Mouse (Mus musculus) MEL (cell line): ENCODE data around the gene Afg3l1. TPM values are rescaled to one million over a fixed set of nuclear protein-coding genes. Genes with fewer than 3 reads are reported as not detected.

ENCODE experiments used
- DNase-seq: peaks from one replicate; pipeline ENCODE4 v3.0.0; 2011; ENCODE audit warnings: low read depth, low spot score
- H3K27ac ChIP-seq: 2 replicates; pipeline ENCODE4 v1.5.1; 2012; ENCODE audit warnings: low read depth, mild to moderate bottlenecking, control low read depth, low read length, moderate library complexity; ENCODE audit not compliant: control insufficient read depth
- H3K27me3 ChIP-seq, 2 experiments: fragments of 150-350 bp in 1 of 2; sonication (generic) in 1 of 2; 2 replicates each; pipeline ENCODE4 v1.6.1; 2012; ENCODE audit warnings: low read length in 2 of 2, mild to moderate bottlenecking in 2 of 2, improper control_type of control experiment in 1 of 2, moderate library complexity in 1 of 2; ENCODE audit not compliant: insufficient read depth in 2 of 2, control insufficient read depth in 1 of 2
- H3K36me3 ChIP-seq, 2 experiments: 2 replicates each; pipeline ENCODE4 v1.6.1; 2012 to 2014; ENCODE audit warnings: low read length in 2 of 2, improper control_type of control experiment in 1 of 2, inconsistent platforms in 1 of 2, mild to moderate bottlenecking in 1 of 2; ENCODE audit not compliant: insufficient read depth in 2 of 2, control insufficient read depth in 1 of 2
- H3K4me1 ChIP-seq, 2 experiments: fragments of 150-350 bp in 1 of 2; sonication (generic) in 1 of 2; 2 replicates each; pipeline ENCODE4 v1.6.1; 2012; ENCODE audit warnings: low read length in 2 of 2, improper control_type of control experiment in 1 of 2, mild to moderate bottlenecking in 1 of 2; ENCODE audit not compliant: insufficient read depth in 2 of 2, control insufficient read depth in 1 of 2
- H3K4me3 ChIP-seq, 2 experiments: fragments of 150-350 bp in 1 of 2; sonication (generic) in 1 of 2; 2 replicates each; pipeline ENCODE4 v1.5.1; 2012; ENCODE audit warnings: low read depth in 2 of 2, low read length in 2 of 2, mild to moderate bottlenecking in 2 of 2, moderate library complexity in 2 of 2, control low read depth in 1 of 2, improper control_type of control experiment in 1 of 2; ENCODE audit not compliant: control insufficient read depth in 1 of 2, insufficient read depth in 1 of 2
- H3K79me2 ChIP-seq: 2 replicates; pipeline ENCODE4 v1.6.1; 2012; ENCODE audit warnings: mild to moderate bottlenecking, low read length, moderate library complexity; ENCODE audit not compliant: control insufficient read depth, poor library complexity, insufficient read depth
- H3K9ac ChIP-seq: 2 replicates; pipeline ENCODE4 v1.6.1; 2012; ENCODE audit warnings: low read depth, mild to moderate bottlenecking, control low read depth, low read length, moderate library complexity; ENCODE audit not compliant: control insufficient read depth, poor library complexity, severe bottlenecking
- H3K9me3 ChIP-seq: fragments of 150-350 bp; sonication (generic); replicated peaks from 2 replicates; pipeline ENCODE4 v1.6.1; 2012; ENCODE audit warnings: mild to moderate bottlenecking, low read length, improper control_type of control experiment, moderate library complexity; ENCODE audit not compliant: insufficient read depth
- CTCF ChIP-seq, 3 experiments: IDR thresholded peaks in 2 of 3; conservative IDR thresholded peaks in 1 of 3; 2 replicates each; pipeline ENCODE4 v1.5.1; 2011 to 2012; ENCODE audit warnings: low read length in 3 of 3, low read depth in 2 of 3, mild to moderate bottlenecking in 2 of 3, improper control_type of control experiment in 1 of 3, inconsistent platforms in 1 of 3, mixed read lengths in 1 of 3, moderate library complexity in 1 of 3; ENCODE audit not compliant: control insufficient read depth in 1 of 3, insufficient read depth in 1 of 3, poor library complexity in 1 of 3, severe bottlenecking in 1 of 3
- EP300 ChIP-seq, 2 experiments: IDR thresholded peaks; 2 replicates each; pipeline ENCODE4 v1.6.1; 2011; ENCODE audit warnings: improper control_type of control experiment in 2 of 2, low read length in 2 of 2, low read depth in 1 of 2, mild to moderate bottlenecking in 1 of 2
- HCFC1 ChIP-seq: IDR thresholded peaks from 2 replicates; pipeline ENCODE4 v1.6.1; 2012; ENCODE audit warnings: low read depth, mild to moderate bottlenecking, inconsistent platforms, low read length, improper control_type of control experiment, moderate library complexity
- MAZ ChIP-seq: IDR thresholded peaks from 2 replicates; pipeline ENCODE4 v1.6.1; 2012; ENCODE audit warnings: low read depth, mild to moderate bottlenecking, inconsistent platforms, low read length, improper control_type of control experiment
- MEF2A ChIP-seq: IDR thresholded peaks from 2 replicates; pipeline ENCODE4 v1.6.1; 2014; ENCODE audit warnings: low read depth, mild to moderate bottlenecking, inconsistent platforms, low read length, improper control_type of control experiment; ENCODE audit not compliant: poor library complexity, insufficient replicate concordance, severe bottlenecking; ENCODE audit errors: extremely low read depth
- MXI1 ChIP-seq: IDR thresholded peaks from 2 replicates; pipeline ENCODE4 v1.6.1; 2011; ENCODE audit warnings: mild to moderate bottlenecking, low read depth, low read length, improper control_type of control experiment
- RCOR1 ChIP-seq: IDR thresholded peaks from 2 replicates; pipeline ENCODE4 v1.6.1; 2012; ENCODE audit warnings: low read depth, mild to moderate bottlenecking, inconsistent platforms, low read length, improper control_type of control experiment
- SMC3 ChIP-seq: IDR thresholded peaks from 2 replicates; pipeline ENCODE4 v1.6.1; 2011; ENCODE audit warnings: low read depth, low read length, improper control_type of control experiment
- TBP ChIP-seq: IDR thresholded peaks from 2 replicates; pipeline ENCODE4 v1.8.0; 2011; ENCODE audit warnings: low read depth, low read length, improper control_type of control experiment
- TCF12 ChIP-seq: IDR thresholded peaks from 2 replicates; pipeline ENCODE4 v1.6.1; 2014; ENCODE audit warnings: low read depth, mild to moderate bottlenecking, inconsistent platforms, low read length, improper control_type of control experiment, moderate library complexity
- USF1 ChIP-seq: IDR thresholded peaks from 2 replicates; pipeline ENCODE4 v1.6.1; 2014; ENCODE audit warnings: low read depth, mild to moderate bottlenecking, inconsistent platforms, low read length, improper control_type of control experiment, moderate library complexity
- USF2 ChIP-seq, 2 experiments: IDR thresholded peaks; 2 replicates each; pipeline ENCODE4 v1.6.1; 2011 to 2012; ENCODE audit warnings: improper control_type of control experiment in 2 of 2, low read length in 2 of 2, borderline replicate concordance in 1 of 2, inconsistent platforms in 1 of 2, low read depth in 1 of 2, mild to moderate bottlenecking in 1 of 2; ENCODE audit not compliant: insufficient read depth in 1 of 2
- ZC3H11A ChIP-seq: IDR thresholded peaks from 2 replicates; pipeline ENCODE4 v1.6.1; 2012; ENCODE audit warnings: low read depth, mild to moderate bottlenecking, inconsistent platforms, low read length, improper control_type of control experiment
- ZMIZ1 ChIP-seq: IDR thresholded peaks from 2 replicates; pipeline ENCODE4 v1.6.1; 2012; ENCODE audit warnings: low read depth, mild to moderate bottlenecking, inconsistent platforms, low read length, improper control_type of control experiment, moderate library complexity
- ZNF384 ChIP-seq: IDR thresholded peaks from 2 replicates; pipeline ENCODE4 v1.6.1; 2012; ENCODE audit warnings: low read depth, mild to moderate bottlenecking, inconsistent platforms, low read length, improper control_type of control experiment
- polyA plus RNA-seq, 2 experiments: library from polyadenylated mRNA; stranded (reverse) in 1 of 2; unstranded in 1 of 2; fragments of >175 nt in 1 of 2; fragments of >200 nt in 1 of 2; gene quantifications; 2 replicates each; pipeline versions ENCODE4 v1.2.1 to v1.2.4; 2012; ENCODE audit warnings: low replicate concordance in 2 of 2, low read depth in 1 of 2; ENCODE audit not compliant: insufficient read length in 2 of 2, insufficient read depth in 1 of 2, missing spikeins in 1 of 2
- total RNA-seq: library from RNA; depleted of rRNA; stranded (reverse); fragments of 300-350 nt; gene quantifications from 2 replicates; pipeline ENCODE4 v1.2.3, GENCODE M21; 2012

Afg3l1 gene
- total and polyA plus RNA-seq, 3 experiments = 27.5 to 68.4 TPM; not detected in 1

DNA sequence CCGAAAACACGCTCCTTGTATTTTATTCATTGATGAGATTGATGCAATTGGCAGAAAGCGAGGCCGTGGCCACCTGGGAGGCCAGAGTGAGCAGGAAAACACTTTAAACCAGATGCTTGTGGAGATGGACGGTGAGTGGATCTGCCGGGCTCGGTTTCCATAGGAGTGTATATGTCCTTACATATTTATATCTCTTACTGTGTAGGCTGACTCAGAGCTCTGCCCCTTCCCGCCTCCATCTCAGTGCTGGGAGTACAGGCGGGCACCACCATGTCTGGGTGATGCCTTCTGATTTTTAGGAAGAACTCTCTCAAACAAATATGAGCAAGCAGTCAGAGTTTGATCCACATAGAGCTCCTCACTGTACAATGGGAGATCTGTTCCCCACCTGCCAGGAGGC is 15.2 kb downstream of the Afg3l1 start:
- Histone ChIP-seq H3K4me3 (no peak overlapping the region), H3K9me3 (no peaks in the 10 kb centered on the region), H3K9ac (no peak overlapping the region), H3K36me3 (peaks cover 0 to 31% of the 10 kb centered on the region in 2 experiments; a peak in 2 of 4 replicates), H3K4me1 (no peaks in the 10 kb centered on the region), H3K27me3 (no peaks in the 10 kb centered on the region), H3K27ac (no peak overlapping the region), H3K79me2 (no peaks in the 10 kb centered on the region)
- no peak for DNase-seq
- TF ChIP-seq USF2 (IDR thresholded peaks at IDR 0.05; ENCODE audit: borderline replicate concordance in 1 of 2, insufficient read depth in 1 of 2, low read depth in 1 of 2, low read length in 2 of 2) (no peak), USF1 (no peak)

GRCm38 (mm10) chr8:123497699-123498098 is 20.0 kb downstream of the Afg3l1 start:
- Histone ChIP-seq H3K27me3 (no peaks in the 10 kb centered on the region), H3K4me3 (no peak overlapping the region), H3K9me3 (no peaks in the 10 kb centered on the region), H3K36me3 (peaks cover 0 to 25% of the 10 kb centered on the region in 2 experiments; a peak in 2 of 4 replicates), H3K27ac (no peak overlapping the region), H3K79me2 (no peaks in the 10 kb centered on the region), H3K4me1 (no peaks in the 10 kb centered on the region), H3K9ac (no peak overlapping the region)
- no peak for DNase-seq
- TF ChIP-seq CTCF (IDR thresholded peaks at IDR 0.05 in 2 of 3, conservative IDR thresholded peaks at IDR 0.05 in 1 of 3; ENCODE audit: control insufficient read depth in 1 of 3, insufficient read depth in 1 of 3, low read depth in 2 of 3, low read length in 3 of 3, poor library complexity in 1 of 3, severe bottlenecking in 1 of 3) = peak; percentile 6 to 32 (median 8); a peak in 2 of 6 replicates
- no peak for TF ChIP-seq MXI1
- TF ChIP-seq SMC3 = peak; percentile 11; the same call in 1 of the 2 replicates
- TF ChIP-seq RCOR1 = no peak

DNA sequence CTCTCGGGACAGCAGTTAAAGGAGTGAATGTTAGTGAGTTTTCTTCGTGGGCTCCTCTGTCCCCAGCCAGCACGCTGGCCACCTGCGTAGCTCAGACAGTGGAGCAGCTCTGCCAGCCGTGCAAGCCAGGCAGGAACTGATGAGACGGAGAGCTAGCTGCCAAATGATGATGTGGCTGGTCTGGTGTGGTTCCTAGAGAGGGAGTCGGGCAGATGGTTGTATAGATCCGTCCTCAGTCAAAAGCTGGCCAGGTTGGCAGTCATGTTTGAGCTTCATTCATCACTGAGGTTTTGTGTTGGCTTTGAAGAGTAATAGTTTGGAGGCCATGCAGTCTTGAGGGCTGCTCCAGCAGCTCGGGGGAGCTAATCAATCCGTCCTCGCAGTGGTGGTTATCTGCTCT is 21.3 kb downstream of the Afg3l1 start:
- TF ChIP-seq EP300 (IDR thresholded peaks at IDR 0.05; ENCODE audit: low read depth in 1 of 2, low read length in 2 of 2) = no peak
- no peak for TF ChIP-seq MAZ
- TF ChIP-seq ZNF384 = no peak
- no peak for TF ChIP-seq HCFC1
- no peak for TF ChIP-seq CTCF (IDR thresholded peaks at IDR 0.05 in 2 of 3, conservative IDR thresholded peaks at IDR 0.05 in 1 of 3; ENCODE audit: control insufficient read depth in 1 of 3, insufficient read depth in 1 of 3, low read depth in 2 of 3, low read length in 3 of 3, poor library complexity in 1 of 3, severe bottlenecking in 1 of 3)
- TF ChIP-seq TBP = no peak
- TF ChIP-seq ZMIZ1 = no peak
- TF ChIP-seq USF1 = no peak
- no peak for TF ChIP-seq ZC3H11A
- TF ChIP-seq TCF12 = no peak
- TF ChIP-seq MEF2A = no peak

More for the DNA sequence above, 21.3 kb downstream of the Afg3l1 start:
- no peak overlapping the region for H3K4me3 ChIP-seq
- no peaks in the 10 kb centered on the region for H3K27me3 ChIP-seq
- H3K9ac ChIP-seq = no peak overlapping the region
- H3K27ac ChIP-seq = no peak overlapping the region
- peaks cover 0 to 24% of the 10 kb centered on the region in 2 experiments; a peak in 2 of 4 replicates for H3K36me3 ChIP-seq
- no peaks in the 10 kb centered on the region for H3K9me3 ChIP-seq
- H3K79me2 ChIP-seq = no peaks in the 10 kb centered on the region
- no peak for DNase-seq
- no peaks in the 10 kb centered on the region for H3K4me1 ChIP-seq
